Mouse (Mus musculus) kidney, embryonic 14.5 days (tissue): ENCODE measurements at regions not wholly inside any gene's neighbourhood (a gene's known extent, or its start where the extent isn't known, plus 50 kb on each side); places are given as distances from the start of the nearest gene placed in this dataset.

Experiments used
- ATAC-seq: fragments of 200-750 bp; cut with Nextera tagmentation; 2 replicates; pipeline ENCODE4 v1.8.0; 2017; ENCODE audit warnings: moderate number of reproducible peaks, mild to moderate bottlenecking, moderate TSS enrichment, moderate library complexity; ENCODE audit not compliant: low FRiP score, low TSS enrichment
- H3K27ac ChIP-seq: fragments of 300-500 bp; sonication (generic); 2 replicates; pipeline ENCODE4 v1.5.1; 2014; ENCODE audit warnings: low read depth, mild to moderate bottlenecking, low read length, moderate library complexity, mixed read lengths
- H3K27me3 ChIP-seq: fragments of 300-500 bp; sonication (generic); 2 replicates; pipeline ENCODE4 v1.6.1; 2014; ENCODE audit warnings: mild to moderate bottlenecking, low read length; ENCODE audit not compliant: control insufficient read depth, insufficient read depth
- H3K36me3 ChIP-seq: fragments of 300-500 bp; sonication (generic); 2 replicates; pipeline ENCODE4 v1.6.1; 2014; ENCODE audit warnings: low read length, mixed read lengths; ENCODE audit not compliant: control insufficient read depth, insufficient read depth
- H3K4me1 ChIP-seq: fragments of 300-500 bp; sonication (generic); 2 replicates; pipeline ENCODE4 v1.6.1; 2014; ENCODE audit warnings: low read length, mixed read lengths; ENCODE audit not compliant: control insufficient read depth, insufficient read depth
- H3K4me2 ChIP-seq: fragments of 300-500 bp; sonication (generic); replicated peaks from 2 replicates; pipeline ENCODE4 v1.6.1; 2014; ENCODE audit warnings: low read depth, mild to moderate bottlenecking, low read length
- H3K4me3 ChIP-seq: fragments of 300-500 bp; sonication (generic); 2 replicates; pipeline ENCODE4 v1.5.1; 2014; ENCODE audit warnings: mild to moderate bottlenecking, low read length
- H3K9ac ChIP-seq: fragments of 300-500 bp; sonication (generic); 2 replicates; pipeline ENCODE4 v1.6.1; 2014; ENCODE audit warnings: low read depth, mild to moderate bottlenecking, low read length, moderate library complexity
- H3K9me3 ChIP-seq: fragments of 300-500 bp; sonication (generic); 2 replicates; pipeline ENCODE4 v1.6.1; 2016; ENCODE audit warnings: low read length; ENCODE audit not compliant: control insufficient read depth
- WGBS: fragments of 180-500 bp; shearing (Covaris S2); extraction: QIAGEN DNeasy Blood & Tissue Kit; methylation state at CpG from one replicate; pipeline ENCODE4 v1.1.7; 2014; 5-methylcytosine and 5-hydroxymethylcytosine counted together

DNA sequence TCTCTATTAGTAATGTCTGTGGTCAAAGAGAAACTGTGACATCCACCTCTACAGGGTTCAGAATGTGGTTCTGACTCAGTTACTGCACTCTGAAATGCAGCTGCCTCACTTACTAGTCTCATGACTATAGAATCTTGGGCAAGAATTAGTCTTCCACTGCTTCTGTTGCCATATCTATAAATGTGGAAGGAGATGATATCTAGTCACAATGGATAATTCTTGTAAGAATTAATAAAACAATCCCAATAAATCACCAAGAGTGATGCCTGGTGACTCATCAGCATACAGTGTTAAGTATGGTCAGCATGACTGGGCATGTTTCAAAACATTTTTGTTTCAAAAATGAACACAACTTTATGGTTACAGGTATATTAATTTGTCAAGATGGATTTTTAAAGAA lies 344.8 kb downstream of the Ets1 start:
- no peaks in the 10 kb centered on the region for H3K9me3 ChIP-seq
- no peaks in the 10 kb centered on the region for H3K4me1 ChIP-seq
- no peak overlapping the region for H3K4me2 ChIP-seq
- H3K27ac ChIP-seq = no peak overlapping the region
- no peaks in the 10 kb centered on the region for H3K36me3 ChIP-seq
- no peak overlapping the region for H3K4me3 ChIP-seq
- no peak for ATAC-seq
- H3K27me3 ChIP-seq = no peaks in the 10 kb centered on the region
- H3K9ac ChIP-seq = no peak overlapping the region

GRCm38 (mm10) chr9:32983182-32983581 lies 347.2 kb downstream of the Ets1 start:
- H3K36me3 ChIP-seq = no peaks in the 10 kb centered on the region
- H3K27me3 ChIP-seq = no peaks in the 10 kb centered on the region
- no peak overlapping the region for H3K27ac ChIP-seq
- no peaks in the 10 kb centered on the region for H3K9me3 ChIP-seq
- no peak for ATAC-seq
- H3K4me3 ChIP-seq = no peak overlapping the region
- no peak overlapping the region for H3K4me2 ChIP-seq
- H3K9ac ChIP-seq = no peak overlapping the region
- 69% methylated on average over 2 of the region's 2 CpGs for WGBS
- H3K4me1 ChIP-seq = 0 out of 2 replicates have a peak, but pooled peaks cover 11% of the 10 kb centered on the region

- Histone ChIP-seq H3K27ac (no peak overlapping the region), H3K36me3 (no peaks in the 10 kb centered on the region), H3K4me3 (no peak overlapping the region), H3K27me3 (no peaks in the 10 kb centered on the region), H3K9ac (no peak overlapping the region), H3K4me1 (0 out of 2 replicates have a peak, but pooled peaks cover 11% of the 10 kb centered on the region), H3K9me3 (no peaks in the 10 kb centered on the region), H3K4me2 (no peak overlapping the region)
- 34% methylated on average over 9 of the region's 9 CpGs for WGBS
- ATAC-seq = no peak
Measured at GRCm38 (mm10) chr9:32986836-32987673, 351.0 kb downstream of the Ets1 start.

GRCm38 (mm10) chr9:32989006-32989405 lies 353.0 kb downstream of the Ets1 start:
- H3K27me3 ChIP-seq = no peaks in the 10 kb centered on the region
- H3K4me1 ChIP-seq = 0 out of 2 replicates have a peak, but pooled peaks cover 11% of the 10 kb centered on the region
- H3K9me3 ChIP-seq = no peaks in the 10 kb centered on the region
- H3K9ac ChIP-seq = no peak overlapping the region
- H3K4me2 ChIP-seq = no peak overlapping the region
- no peak overlapping the region for H3K4me3 ChIP-seq
- ATAC-seq = no peak
- 94% methylated on average over 1 of the region's 1 CpGs for WGBS
- no peak overlapping the region for H3K27ac ChIP-seq
- no peaks in the 10 kb centered on the region for H3K36me3 ChIP-seq

DNA sequence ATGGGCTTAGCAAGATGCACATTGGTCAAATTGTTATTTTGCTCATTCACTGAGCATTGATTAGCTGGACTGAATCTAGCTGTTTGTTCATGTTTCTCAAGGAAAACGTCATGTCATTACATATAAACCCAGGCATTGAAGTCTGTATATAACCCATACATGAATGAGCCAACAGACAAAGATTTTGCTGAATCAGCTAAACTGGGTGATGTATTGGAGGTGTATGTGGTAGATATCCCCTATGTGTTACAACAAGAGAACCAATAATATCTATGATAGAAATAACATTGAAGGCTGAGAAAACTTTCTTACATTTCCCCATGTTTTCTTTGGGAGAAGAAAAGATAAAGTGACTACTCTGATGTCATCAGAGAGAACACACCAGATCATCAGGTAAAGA lies 362.3 kb downstream of the Ets1 start:
- Histone ChIP-seq H3K9me3 (peaks cover 4% of the 10 kb centered on the region; the same call in 1 of the 2 replicates), H3K36me3 (no peaks in the 10 kb centered on the region), H3K27me3 (no peaks in the 10 kb centered on the region), H3K4me2 (no peak overlapping the region), H3K9ac (no peak overlapping the region), H3K4me1 (0 out of 2 replicates have a peak, but pooled peaks cover 7% of the 10 kb centered on the region), H3K27ac (no peak overlapping the region), H3K4me3 (no peak overlapping the region)
- no peak for ATAC-seq
- 96% methylated on average over 1 of the region's 1 CpGs for WGBS

GRCm38 (mm10) chr9:33000691-33001164 lies 364.7 kb downstream of the Ets1 start:
- Histone ChIP-seq H3K4me1 (0 out of 2 replicates have a peak, but pooled peaks cover 7% of the 10 kb centered on the region), H3K4me2 (no peak overlapping the region), H3K9ac (no peak overlapping the region), H3K9me3 (peaks cover 4% of the 10 kb centered on the region; the same call in 1 of the 2 replicates), H3K4me3 (no peak overlapping the region), H3K27ac (no peak overlapping the region; the same call in 1 of the 2 replicates), H3K27me3 (no peaks in the 10 kb centered on the region), H3K36me3 (no peaks in the 10 kb centered on the region)
- no peak for ATAC-seq
- WGBS = 56% methylated on average over 7 of the region's 7 CpGs

GRCm38 (mm10) chr9:33001165-33001949 lies 365.3 kb downstream of the Ets1 start:
- H3K9me3 ChIP-seq = peaks cover 4% of the 10 kb centered on the region; the same call in 1 of the 2 replicates
- H3K4me1 ChIP-seq = 0 out of 2 replicates have a peak, but pooled peaks cover 7% of the 10 kb centered on the region
- H3K4me2 ChIP-seq = no peak overlapping the region
- no peaks in the 10 kb centered on the region for H3K36me3 ChIP-seq
- H3K4me3 ChIP-seq = no peak overlapping the region
- H3K9ac ChIP-seq = no peak overlapping the region
- ATAC-seq = no peak
- no peak overlapping the region; the same call in 1 of the 2 replicates for H3K27ac ChIP-seq
- H3K27me3 ChIP-seq = no peaks in the 10 kb centered on the region
- WGBS = 52% methylated on average over 9 of the region's 9 CpGs

- no peak overlapping the region for H3K4me3 ChIP-seq
- H3K4me1 ChIP-seq = 0 out of 2 replicates have a peak, but pooled peaks cover 7% of the 10 kb centered on the region
- no peaks in the 10 kb centered on the region for H3K27me3 ChIP-seq
- no peaks in the 10 kb centered on the region for H3K9me3 ChIP-seq
- no peaks in the 10 kb centered on the region for H3K36me3 ChIP-seq
- 90% methylated on average over 1 of the region's 1 CpGs for WGBS
- no peak overlapping the region for H3K9ac ChIP-seq
- no peak overlapping the region for H3K27ac ChIP-seq
- no peak overlapping the region for H3K4me2 ChIP-seq
- no peak for ATAC-seq
Measured at GRCm38 (mm10) chr9:33003880-33004279, 367.9 kb downstream of the Ets1 start.
